Mouse (Mus musculus): ENCODE measurements around the gene Traf4.

DNA sequence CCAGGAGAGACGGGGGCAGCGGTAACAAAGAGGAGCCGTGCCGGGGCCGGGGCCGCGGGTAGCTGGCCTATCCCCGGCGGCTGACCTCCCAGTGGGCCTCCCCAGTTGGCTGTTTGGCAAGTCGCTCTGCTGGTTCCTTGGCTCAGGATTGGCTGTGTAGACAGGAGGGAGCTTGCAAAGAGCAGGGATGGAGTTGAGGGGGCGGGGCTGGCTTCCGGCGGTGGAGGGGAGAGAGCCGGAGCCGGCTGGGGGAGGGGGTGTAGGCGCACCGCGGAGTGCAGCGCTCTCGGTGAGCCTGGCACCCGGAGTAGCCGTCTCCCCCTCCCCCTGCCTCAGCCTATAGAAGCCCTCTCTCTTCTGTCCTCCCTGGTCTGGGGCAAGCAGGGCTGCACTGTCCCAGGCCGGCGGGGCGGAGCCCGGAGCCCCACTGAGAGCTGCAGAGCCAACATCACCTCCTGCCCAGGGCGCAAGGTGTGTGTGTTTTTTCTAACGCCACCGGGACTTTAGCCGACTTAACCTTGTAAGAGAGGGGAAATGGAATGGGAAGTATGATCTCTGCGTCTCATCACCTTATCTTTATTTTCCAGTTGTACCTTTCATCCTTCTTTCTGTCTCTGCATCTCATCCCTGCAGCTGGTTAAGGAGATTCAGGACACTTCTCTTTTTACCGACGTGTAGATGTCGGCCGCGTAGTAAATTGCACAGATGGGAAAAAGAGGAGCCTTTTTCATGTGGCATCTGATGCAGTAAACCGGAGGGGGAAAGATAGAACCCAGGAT is 49.8 kb downstream of the Traf4 start:
- no peak for TF ChIP-seq CTCF (IDR thresholded peaks at IDR 0.05; ENCODE audit: low read depth)
- no peak for TF ChIP-seq EP300 (IDR thresholded peaks at IDR 0.05; ENCODE audit: low read depth)

All from liver, embryonic 14.5 days (tissue).